Mouse (Mus musculus) urinary bladder, postnatal 10 days (tissue): Measurements from ENCODE around the gene Tubb5.
A peak's percentile ranks its signal among the peaks of the same experiment; 100 is the strongest.
"Not testable (repeated sequence)": the region's sequence is repeated elsewhere in the genome, so short reads cannot be mapped to it uniquely, and the experiment has no call there.

Experiments
- DNase-seq: peaks from one replicate; pipeline ENCODE4 v3.0.0; 2022; ENCODE audit warnings: low spot score

The Tubb5 gene

GRCm38 (mm10) chr17:35860831-35861197, 22.7 kb upstream of the Tubb5 start:
- no peak for DNase-seq

GRCm38 (mm10) chr17:35859835-35860234, 21.7 kb upstream of the Tubb5 start:
- DNase-seq: no peak

GRCm38 (mm10) chr17:35859371-35859770, 21.3 kb upstream of the Tubb5 start:
- no peak for DNase-seq

GRCm38 (mm10) chr17:35850974-35851373, 12.9 kb upstream of the Tubb5 start:
- no peak for DNase-seq

- DNase-seq: no peak
Observed at GRCm38 (mm10) chr17:35848112-35848511, 10.0 kb upstream of the Tubb5 start.

GRCm38 (mm10) chr17:35843514-35843913, 5.4 kb upstream of the Tubb5 start:
- no peak for DNase-seq

- DNase-seq: no peak
Observed at GRCm38 (mm10) chr17:35842006-35842405, 3.9 kb upstream of the Tubb5 start.

GRCm38 (mm10) chr17:35841076-35841950, 3.2 kb upstream of the Tubb5 start, which contains the start of gene Mdc1:
TSS of gene Mdc1 (plus strand) at chr17:35841515.
- DNase-seq: peak; percentile 93

- no peak for DNase-seq
Observed at GRCm38 (mm10) chr17:35840561-35840960, 2.5 kb upstream of the Tubb5 start.

GRCm38 (mm10) chr17:35839002-35839401, 896 bp upstream of the Tubb5 start:
- DNase-seq: not testable (repeated sequence)

GRCm38 (mm10) chr17:35838570-35838969, 464 bp upstream of the Tubb5 start:
- no peak for DNase-seq

- no peak for DNase-seq
Observed at GRCm38 (mm10) chr17:35837487-35837886, 619 bp downstream of the Tubb5 start.

GRCm38 (mm10) chr17:35836991-35837422, 1.1 kb downstream of the Tubb5 start:
- no peak for DNase-seq

- DNase-seq: no peak
Observed at GRCm38 (mm10) chr17:35836178-35836965, 1.7 kb downstream of the Tubb5 start.

GRCm38 (mm10) chr17:35835424-35836140, 2.5 kb downstream of the Tubb5 start:
- no peak for DNase-seq

- DNase-seq: no peak
Observed at GRCm38 (mm10) chr17:35834696-35835422, 3.2 kb downstream of the Tubb5 start.

GRCm38 (mm10) chr17:35833894-35834293, 4.2 kb downstream of the Tubb5 start:
- no peak for DNase-seq

- DNase-seq: no peak
Observed at GRCm38 (mm10) chr17:35833239-35833751, 4.8 kb downstream of the Tubb5 start.

GRCm38 (mm10) chr17:35832400-35833238, 5.5 kb downstream of the Tubb5 start:
- DNase-seq: no peak

GRCm38 (mm10) chr17:35829737-35830136, 8.4 kb downstream of the Tubb5 start:
- DNase-seq: peak; percentile 61
